Mouse (Mus musculus) G1E (cell line): Measurements from ENCODE around the gene Gimap3.

ENCODE experiments used
- CTCF ChIP-seq: IDR thresholded peaks from 2 replicates; pipeline ENCODE4 v1.5.1; 2012; ENCODE audit warnings: low read depth, low read length, inconsistent platforms, mixed read lengths
- GATA1 ChIP-seq: IDR thresholded peaks from 2 replicates; pipeline ENCODE4 v1.6.1; 2012; ENCODE audit warnings: borderline replicate concordance, low read length, inconsistent platforms, mixed read lengths
- GATA2 ChIP-seq: IDR thresholded peaks from 2 replicates; pipeline ENCODE4 v1.6.1; 2012; ENCODE audit warnings: low read depth, low read length, inconsistent platforms, borderline replicate concordance
- POLR2AphosphoS5 ChIP-seq: IDR thresholded peaks from 2 replicates; pipeline ENCODE4 v1.6.1; 2012; ENCODE audit warnings: low read depth, low read length, inconsistent platforms; ENCODE audit not compliant: insufficient replicate concordance
- TAL1 ChIP-seq: conservative IDR thresholded peaks from 2 replicates; pipeline ENCODE4 v1.6.1; 2012; ENCODE audit warnings: low read depth, low read length, inconsistent platforms, mixed read lengths

- no peak for TF ChIP-seq CTCF
- TF ChIP-seq GATA1, result no peak
- no peak for TF ChIP-seq GATA2
- TF ChIP-seq TAL1, result no peak
- TF ChIP-seq POLR2AphosphoS5, result no peak
Measured at GRCm38 (mm10) chr6:48718455-48718854, 52.2 kb downstream of the Gimap3 start, which contains the start of the genes Gm28053 and Gimap7.
